8 mouse cellular contexts compared by ENCODE assay signal in genomic region chr14:100284861-100285655, GRCm38 (mm10). TPM values are rescaled to one million over a fixed set of nuclear protein-coding genes. Genes with fewer than 3 reads are reported as not detected.
DNase-seq lines count a peak whose midpoint lies in the region; ATAC-seq and TF ChIP-seq lines count a peak whose summit lies in the region.

No protein-coding gene starts in this region.

- no peak overlapping the region for H3K27ac ChIP-seq in bone marrow, adult 2 months (ENCODE audit: control insufficient read depth, insufficient read depth, low read depth, low read length, poor library complexity)
- peak overlapping the region; percentile 95 for H3K27ac ChIP-seq in forebrain, embryonic 10.5 days
- peak overlapping the region; percentile 82 for H3K27ac ChIP-seq in heart, embryonic 13.5 days (replicated peaks)
- peak overlapping the region; percentile 88 for H3K27ac ChIP-seq in kidney, embryonic 16.5 days (ENCODE audit: low read length)
- H3K27ac ChIP-seq in liver, embryonic 11.5 days (ENCODE audit: low read depth, low read length), result peak overlapping the region; percentile 79

- TF ChIP-seq CTCF in bone marrow, adult 2 months (IDR thresholded peaks at IDR 0.05; ENCODE audit: control insufficient read depth, insufficient read depth, low read length), result no peak

- peaks cover 13% of the 10 kb centered on the region for H3K79me2 ChIP-seq in myocyte (ENCODE audit: control insufficient read depth, insufficient read depth)

- peak overlapping the region; percentile 22 for H3K4me3 ChIP-seq in bone marrow, adult 2 months (replicated peaks; ENCODE audit: control insufficient read depth, low read depth, low read length)
- H3K4me3 ChIP-seq in forebrain, embryonic 10.5 days, result peak overlapping the region; percentile 72
- H3K4me3 ChIP-seq in heart, embryonic 13.5 days, result peak overlapping the region; percentile 68
- H3K4me3 ChIP-seq in kidney, embryonic 16.5 days (ENCODE audit: low read length), result peak overlapping the region; percentile 74
- peak overlapping the region; percentile 57 for H3K4me3 ChIP-seq in liver, embryonic 11.5 days (ENCODE audit: low read depth, low read length)
- H3K4me3 ChIP-seq in myocyte, result peak overlapping the region; percentile 84

- H3ac ChIP-seq in myocyte (ENCODE audit: control insufficient read depth, insufficient read length), result peak overlapping the region; percentile 24

- peaks cover 1% of the 10 kb centered on the region for H3K36me3 ChIP-seq in forebrain, embryonic 10.5 days (replicated peaks)
- H3K36me3 ChIP-seq in heart, embryonic 13.5 days, result no peaks in the 10 kb centered on the region
- no peaks in the 10 kb centered on the region for H3K36me3 ChIP-seq in kidney, embryonic 16.5 days (ENCODE audit: insufficient read depth, low read length)
- no peaks in the 10 kb centered on the region for H3K36me3 ChIP-seq in liver, embryonic 11.5 days (ENCODE audit: control insufficient read depth, insufficient read depth, low read length)
- no peaks in the 10 kb centered on the region for H3K36me3 ChIP-seq in myocyte (ENCODE audit: control insufficient read depth, insufficient read depth)

- 1% methylated on average over 48 of the region's 48 CpGs for whole genome bisulfite sequencing in bone marrow, adult 2 months
- WGBS in forebrain, embryonic 10.5 days, result under 1% methylated on average over 48 of the region's 48 CpGs
- under 1% methylated on average over 35 of the region's 48 CpGs for WGBS in heart, embryonic 13.5 days
- under 1% methylated on average over 42 of the region's 48 CpGs for WGBS in kidney, embryonic 16.5 days
- under 1% methylated on average over 45 of the region's 48 CpGs for WGBS in liver, embryonic 11.5 days

- peaks cover 28% of the 10 kb centered on the region for H3K27me3 ChIP-seq in forebrain, embryonic 10.5 days (ENCODE audit: poor library complexity, severe bottlenecking)
- 0 out of 2 replicates have a peak, but pooled peaks cover 2% of the 10 kb centered on the region for H3K27me3 ChIP-seq in heart, embryonic 13.5 days (replicated peaks)
- no peaks in the 10 kb centered on the region for H3K27me3 ChIP-seq in kidney, embryonic 16.5 days (ENCODE audit: insufficient read depth, low read length)
- H3K27me3 ChIP-seq in liver, embryonic 11.5 days (replicated peaks; ENCODE audit: control insufficient read depth, insufficient read depth, low read length), result peaks cover 30% of the 10 kb centered on the region
- no peaks in the 10 kb centered on the region for H3K27me3 ChIP-seq in myocyte (ENCODE audit: control insufficient read depth, insufficient read depth, insufficient read length)

- peak overlapping the region; percentile 83 for H3K9ac ChIP-seq in heart, embryonic 13.5 days
- peak overlapping the region; percentile 76 for H3K9ac ChIP-seq in kidney, embryonic 16.5 days (replicated peaks; ENCODE audit: low read length)
- peak overlapping the region; percentile 56 for H3K9ac ChIP-seq in liver, embryonic 11.5 days (ENCODE audit: low read depth, low read length)

- peaks cover 1% of the 10 kb centered on the region for H3K9me3 ChIP-seq in forebrain, embryonic 10.5 days
- no peaks in the 10 kb centered on the region for H3K9me3 ChIP-seq in heart, embryonic 13.5 days
- peaks cover under 1% of the 10 kb centered on the region; the same call in 1 of the 2 replicates for H3K9me3 ChIP-seq in kidney, embryonic 16.5 days (ENCODE audit: low read length)
- H3K9me3 ChIP-seq in liver, embryonic 11.5 days (ENCODE audit: control insufficient read depth, low read length), result no peaks in the 10 kb centered on the region

- no peak for TF ChIP-seq POLR2A in bone marrow, adult 2 months (IDR thresholded peaks at IDR 0.05; ENCODE audit: borderline replicate concordance, control insufficient read depth, low read depth, low read length)
- peak; percentile 25 for TF ChIP-seq POLR2A in myocyte (IDR thresholded peaks at IDR 0.05; ENCODE audit: insufficient read length, low read depth)

- peak overlapping the region; percentile 99 for H3K4me2 ChIP-seq in heart, embryonic 13.5 days
- H3K4me2 ChIP-seq in kidney, embryonic 16.5 days (replicated peaks; ENCODE audit: low read depth, low read length), result peak overlapping the region; percentile 98
- peak overlapping the region; percentile 82 for H3K4me2 ChIP-seq in liver, embryonic 11.5 days
- H3K4me2 ChIP-seq in myocyte (ENCODE audit: low read depth), result peak overlapping the region; percentile 87

- peak; percentile 67 for ATAC-seq in heart, embryonic 13.5 days (ENCODE audit: extremely low read depth, insufficient number of reproducible peaks, low FRiP score, low TSS enrichment)
- ATAC-seq in kidney, embryonic 16.5 days (ENCODE audit: low FRiP score, low TSS enrichment), result peak; percentile 92
- peak; percentile 79 for ATAC-seq in liver, embryonic 11.5 days (replicated peaks; ENCODE audit: low FRiP score)

- DNase-seq in B cell, adult 2 months, result peak; percentile 67 to 72
- DNase-seq in forebrain, embryonic 10.5 days (ENCODE audit: extremely low spot score, low spot score), result peak; percentile 89
- DNase-seq in liver, embryonic 11.5 days (ENCODE audit: low spot score), result peak; percentile 76
- peak; percentile 68 to 73 for DNase-seq in spleen, postnatal 36 days (ENCODE audit: low spot score in 2 of 2)

- no peaks in the 10 kb centered on the region; the same call in 1 of the 2 replicates for H3K4me1 ChIP-seq in bone marrow, adult 2 months (ENCODE audit: control insufficient read depth, insufficient read depth, low read length)
- peaks cover 47% of the 10 kb centered on the region for H3K4me1 ChIP-seq in forebrain, embryonic 10.5 days
- peaks cover 22% of the 10 kb centered on the region for H3K4me1 ChIP-seq in heart, embryonic 13.5 days
- H3K4me1 ChIP-seq in kidney, embryonic 16.5 days (ENCODE audit: insufficient read depth, low read length), result peaks cover 25% of the 10 kb centered on the region
- no peaks in the 10 kb centered on the region; the same call in 1 of the 2 replicates for H3K4me1 ChIP-seq in liver, embryonic 11.5 days (replicated peaks; ENCODE audit: control insufficient read depth, insufficient read depth, low read length)

TF ChIP-seq in myocyte, 11 proteins besides CTCF, POLR2A, EP300 and RAD21:
- no peak for TF ChIP-seq TCF12 (IDR thresholded peaks at IDR 0.05; ENCODE audit: insufficient read depth, poor library complexity, severe bottlenecking)
- no peak for TF ChIP-seq MYOG (IDR thresholded peaks at IDR 0.05; ENCODE audit: control insufficient read depth in 1 of 3, insufficient read depth in 1 of 3, insufficient read length in 2 of 3, low read depth in 2 of 3)
- no peak for TF ChIP-seq REST (IDR thresholded peaks at IDR 0.05; ENCODE audit: insufficient read depth, insufficient read length)
- TF ChIP-seq MAX (IDR thresholded peaks at IDR 0.05; ENCODE audit: low read depth), result no peak
- TF ChIP-seq TCF3 (IDR thresholded peaks at IDR 0.05; ENCODE audit: insufficient read length, low read depth), result no peak
- no peak for TF ChIP-seq CEBPB (IDR thresholded peaks at IDR 0.05; ENCODE audit: insufficient read depth, poor library complexity, severe bottlenecking)
- no peak for TF ChIP-seq E2F4 (IDR thresholded peaks at IDR 0.05; ENCODE audit: insufficient read depth)
- no peak for TF ChIP-seq USF1 (IDR thresholded peaks at IDR 0.05; ENCODE audit: low read depth)

RNA-seq across cellular contexts. Expression of gene Klf12, which starts 0.6 kb away (rescaled TPM):
- not detected in 2 replicates for polyA plus RNA-seq in bone marrow, adult 2 months (2011; ENCODE audit: insufficient read depth, insufficient read length, low replicate concordance, missing spikeins)
- polyA plus RNA-seq in forebrain, embryonic 10.5 days (2016; fragmentation: Nextera tagmentation; extraction: Ambion mirVana), result 14.2 and 16.5 TPM in 2 replicates
- 4.9 and 5.5 TPM in 2 replicates for polyA plus RNA-seq in heart, embryonic 13.5 days (2015; fragmentation: Nextera tagmentation; extraction: Ambion mirVana)
- polyA plus RNA-seq in kidney, embryonic 16.5 days (2015; fragmentation: Nextera tagmentation; extraction: Ambion mirVana), result 9.1 and 13.0 TPM in 2 replicates
- 11.6 and 11.8 TPM in 2 replicates for polyA plus RNA-seq in liver, embryonic 11.5 days (2014; fragmentation: Nextera tagmentation; extraction: Ambion mirVana)
- 1.4 TPM for polyA plus RNA-seq in myocyte (2012; fragmentation: generic; extraction: Trizol)

Comparison
In these comparisons a context has a peak if more than half of its experiments do, and no peak if none do; other contexts are left out.
1. H3K4me3 ChIP-seq: peak in every context shown above with its lines; median percentile 84 in myocyte; 74 in kidney, embryonic 16.5 days; 72 in forebrain, embryonic 10.5 days; 68 in heart, embryonic 13.5 days; 57 in liver, embryonic 11.5 days; 22 in bone marrow, adult 2 months.